Comparison of ENCODE assay signal across 22 mouse cellular contexts in the genomic region with DNA sequence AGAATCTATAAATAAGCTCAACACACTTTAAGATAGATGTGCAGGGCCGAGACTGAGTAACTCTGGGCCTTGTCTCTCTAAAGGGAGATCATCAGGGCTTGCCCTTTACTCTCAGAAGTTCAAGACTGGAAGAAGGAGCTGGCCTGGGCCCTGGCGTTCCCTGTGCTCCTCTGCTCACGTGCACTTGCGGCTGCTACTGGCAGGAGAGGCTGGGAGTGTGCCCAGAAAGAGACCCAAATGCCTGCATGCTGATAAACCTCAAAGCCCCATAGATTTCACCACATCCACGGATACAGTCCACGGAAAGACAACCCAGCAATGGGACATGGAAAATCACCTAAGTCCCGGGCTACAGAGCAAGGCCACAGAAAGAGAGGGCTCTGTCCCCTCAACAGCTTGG. TPM values are rescaled to one million over a fixed set of nuclear protein-coding genes. Genes with fewer than 3 reads are reported as not detected.
A peak's percentile ranks its signal among the peaks of the same experiment; 100 is the strongest.
DNase-seq lines count a peak whose midpoint lies in the region; ATAC-seq and TF ChIP-seq lines count a peak whose summit lies in the region.
"Had no signal": no experiment of that assay in that cellular context is flagged by ENCODE, and none has a peak within 500 bp of the region (broad histone marks: within the 10 kb centered on the region; RNA-seq: fewer than 3 reads in every experiment).

No protein-coding gene starts in this region.

- H3K9me3 ChIP-seq in heart, embryonic 14.5 days (ENCODE audit: control insufficient read depth, low read length) = no peaks in the 10 kb centered on the region
- no peaks in the 10 kb centered on the region for H3K9me3 ChIP-seq in limb, embryonic 13.5 days
- H3K9me3 ChIP-seq: hindbrain, embryonic 10.5 days; midbrain, embryonic 10.5 days; neural tube, embryonic 13.5 days had no signal

- intact Hi-C loops in gastrocnemius, adult 2 months (cut with DNase I) = no loop called here
- intact Hi-C loops in gastrocnemius, postnatal 14 days (cut with DNase I; ENCODE audit: low total_unique reads) = no loop called here

- H3K9ac ChIP-seq in heart, embryonic 14.5 days (ENCODE audit: low read length) = peak overlapping the region; percentile 45; the same call in 1 of the 2 replicates
- H3K9ac ChIP-seq in limb, embryonic 13.5 days = no peak overlapping the region
- H3K9ac ChIP-seq: forebrain, postnatal 0 days; neural tube, embryonic 13.5 days had no signal

- WGBS in heart, embryonic 14.5 days = 20% methylated on average over 7 of the region's 7 CpGs
- 67% methylated on average over 7 of the region's 7 CpGs for WGBS in limb, embryonic 13.5 days

- H3K4me1 ChIP-seq in heart, embryonic 14.5 days (ENCODE audit: control insufficient read depth in 2 of 2, insufficient read depth in 2 of 2, low read length in 2 of 2) = peaks cover 43 to 52% of the 10 kb centered on the region in 2 experiments
- peaks cover 37% of the 10 kb centered on the region for H3K4me1 ChIP-seq in limb, embryonic 13.5 days

- ATAC-seq in heart, embryonic 14.5 days (ENCODE audit: insufficient number of reproducible peaks, insufficient read depth, low FRiP score, low read depth) = no peak
- no peak for ATAC-seq in limb, embryonic 13.5 days (ENCODE audit: low FRiP score, low read depth)
- ATAC-seq: forebrain, postnatal 0 days had no signal

- peak overlapping the region; percentile 70 for H3K27ac ChIP-seq in gastrocnemius, adult 2 months
- peak overlapping the region; percentile 66 to 85 for H3K27ac ChIP-seq in heart, embryonic 14.5 days (replicated peaks in 1 of 2; ENCODE audit: control insufficient read depth in 1 of 2, insufficient read depth in 1 of 2, low read depth in 2 of 2, low read length in 2 of 2)
- 0 out of 2 replicates have a peak overlapping the region, but pooled peaks have one; percentile 12 for H3K27ac ChIP-seq in limb, embryonic 13.5 days
- H3K27ac ChIP-seq: hindbrain, embryonic 10.5 days; midbrain, embryonic 10.5 days; neural tube, embryonic 13.5 days had no signal

- TF ChIP-seq CTCF in gastrocnemius, adult 2 months (IDR thresholded peaks at IDR 0.05) = no peak

- DNase-seq in gastrocnemius, adult 2 months = no peak
- no peak for DNase-seq in gastrocnemius, postnatal 14 days
- peak; percentile 34 to 70 for DNase-seq in kidney, postnatal 25 days
- DNase-seq in kidney, adult 8-10 months = no peak
- DNase-seq in layer of hippocampus, postnatal 25 days (ENCODE audit: extremely low spot score in 1 of 2, low spot score in 1 of 2) = no peak
- DNase-seq in embryo, embryonic 10 days (ENCODE audit: low spot score) = no peak
- DNase-seq: B cell, adult 2 months; cerebellum, postnatal 10 days; forebrain, postnatal 0 days; gastrocnemius, postnatal 10 days; kidney, postnatal 10 days; layer of hippocampus, postnatal 36 days; lung, adult 2 months; lung, postnatal 36 days; right cerebral cortex, postnatal 14 days had no signal

- no peak overlapping the region for H3K4me2 ChIP-seq in heart, embryonic 14.5 days (ENCODE audit: low read length)
- no peak overlapping the region for H3K4me2 ChIP-seq in limb, embryonic 13.5 days (replicated peaks)
- H3K4me2 ChIP-seq: liver, embryonic 11.5 days; neural tube, embryonic 13.5 days had no signal

- H3K27me3 ChIP-seq in heart, embryonic 14.5 days (ENCODE audit: control insufficient read depth, insufficient read depth, low read length) = no peaks in the 10 kb centered on the region
- H3K27me3 ChIP-seq in limb, embryonic 13.5 days = no peaks in the 10 kb centered on the region
- H3K27me3 ChIP-seq: neural tube, embryonic 13.5 days had no signal

- H3K4me3 ChIP-seq in gastrocnemius, adult 2 months = no peak overlapping the region
- H3K4me3 ChIP-seq in heart, embryonic 14.5 days (ENCODE audit: control insufficient read depth in 1 of 2, insufficient read depth in 1 of 2, low read depth in 1 of 2, low read length in 2 of 2) = no peak overlapping the region
- no peak overlapping the region for H3K4me3 ChIP-seq in limb, embryonic 13.5 days
- H3K4me3 ChIP-seq: erythroblast, embryonic 14.5 days; hindbrain, embryonic 10.5 days; midbrain, embryonic 10.5 days; neural tube, embryonic 13.5 days had no signal

- H3K36me3 ChIP-seq in heart, embryonic 14.5 days (ENCODE audit: control insufficient read depth, insufficient read depth, low read length) = no peaks in the 10 kb centered on the region
- no peaks in the 10 kb centered on the region for H3K36me3 ChIP-seq in limb, embryonic 13.5 days
- H3K36me3 ChIP-seq: hindbrain, embryonic 10.5 days; midbrain, embryonic 10.5 days; neural tube, embryonic 13.5 days had no signal

RNA-seq across cellular contexts. Expression of gene Angptl2, which starts 29.4 kb away (rescaled TPM):
- total RNA-seq in gastrocnemius, adult 2 months (2021) = 10 to 100 TPM; 20.6 to 47.1 TPM
- total RNA-seq in gastrocnemius, postnatal 14 days (2021) = 100 to 1,000 TPM; 121 to 163 TPM
- 51.4 and 58.2 TPM in 2 replicates for polyA plus RNA-seq in heart, embryonic 14.5 days (2014; fragmentation: Nextera tagmentation; extraction: Ambion mirVana)
- polyA plus RNA-seq in limb, embryonic 13.5 days (2015; fragmentation: Nextera tagmentation; extraction: Ambion mirVana) = 69.7 and 76.0 TPM in 2 replicates
- 1 to 10 TPM; 1.3 to 1.8 TPM for total RNA-seq in layer of hippocampus, postnatal 25 days (2021)
- polyA plus RNA-seq: erythroblast, embryonic 14.5 days had no signal

RNA-seq across cellular contexts. Expression of gene Garnl3, which starts 55.1 kb away (rescaled TPM):
- under 1 TPM; 0.31 to 0.89 TPM for total RNA-seq in gastrocnemius, adult 2 months (2021)
- 1 to 10 TPM; 2.0 to 2.3 TPM for total RNA-seq in gastrocnemius, postnatal 14 days (2021)
- 9.0 and 11.0 TPM in 2 replicates for polyA plus RNA-seq in heart, embryonic 14.5 days (2014; fragmentation: Nextera tagmentation; extraction: Ambion mirVana)
- 13.4 and 13.8 TPM in 2 replicates for polyA plus RNA-seq in limb, embryonic 13.5 days (2015; fragmentation: Nextera tagmentation; extraction: Ambion mirVana)
- total RNA-seq in layer of hippocampus, postnatal 25 days (2021) = 10 to 100 TPM; 37.5 to 44.8 TPM
- polyA plus RNA-seq: erythroblast, embryonic 14.5 days had no signal

Comparison
In these comparisons a context has a peak if more than half of its experiments do, and no peak if none do; other contexts are left out.
1. DNase-seq: peak in kidney, postnatal 25 days (2 of 2); none in gastrocnemius, adult 2 months (single experiment), gastrocnemius, postnatal 14 days (single experiment), kidney, adult 8-10 months (0 of 2), layer of hippocampus, postnatal 25 days (0 of 2) and embryo, embryonic 10 days (single experiment).
2. H3K27ac ChIP-seq: peak in every context shown above with its lines; median percentile 76 in heart, embryonic 14.5 days; 70 in gastrocnemius, adult 2 months; 12 in limb, embryonic 13.5 days.
3. RNA of gene Angptl2, which starts 29.4 kb away (total RNA-seq): 121 to 163 TPM in gastrocnemius, postnatal 14 days and 20.6 to 47.1 TPM in gastrocnemius, adult 2 months; 1.3 to 1.8 TPM in layer of hippocampus, postnatal 25 days; every median in the first group is over 4 times any median in the second.
4. RNA of gene Garnl3, which starts 55.1 kb away (total RNA-seq): 37.5 to 44.8 TPM in layer of hippocampus, postnatal 25 days; 2.0 to 2.3 TPM in gastrocnemius, postnatal 14 days and 0.31 to 0.89 TPM in gastrocnemius, adult 2 months; every median in the first group is over 10 times any median in the second.